Mouse (Mus musculus) olfactory bulb, adult 2 months (tissue): ENCODE results near the gene Ptpn13. TPM values are rescaled to one million over a fixed set of nuclear protein-coding genes. Genes with fewer than 3 reads are reported as not detected.

ENCODE experiments used
- H3K27ac ChIP-seq: fragments of 200-500 bp; 2 replicates; pipeline ENCODE4 v1.5.1; 2012; ENCODE audit warnings: low read depth, low read length; ENCODE audit not compliant: insufficient read depth
- H3K4me1 ChIP-seq: fragments of 200-500 bp; 2 replicates; pipeline ENCODE4 v1.6.1; 2012; ENCODE audit warnings: low read length; ENCODE audit not compliant: control insufficient read depth, insufficient read depth
- H3K4me3 ChIP-seq: fragments of 200-500 bp; 2 replicates; pipeline ENCODE4 v1.5.1; 2012; ENCODE audit warnings: mild to moderate bottlenecking, low read depth, low read length, moderate library complexity; ENCODE audit not compliant: insufficient read depth
- CTCF ChIP-seq: fragments of 200-500 bp; IDR thresholded peaks from 2 replicates; pipeline ENCODE4 v1.5.1; 2012; ENCODE audit warnings: low read depth, mild to moderate bottlenecking, low read length, moderate library complexity; ENCODE audit not compliant: insufficient read depth
- POLR2A ChIP-seq: fragments of 200-500 bp; IDR thresholded peaks from 2 replicates; pipeline ENCODE4 v1.6.1; 2012; ENCODE audit warnings: mild to moderate bottlenecking, low read depth, low read length, moderate library complexity; ENCODE audit not compliant: insufficient read depth
- WGBS: fragments of 180-500 bp; shearing (Covaris S2); methylation state at CpG from one replicate; pipeline ENCODE4 v1.1.7; 2018; 5-methylcytosine and 5-hydroxymethylcytosine counted together
- polyA plus RNA-seq: library from polyadenylated mRNA; stranded (reverse); fragments of >200 nt; gene quantifications from 2 replicates; pipeline ENCODE4 v1.2.4, GENCODE M21; 2012; ENCODE audit warnings: low replicate concordance; ENCODE audit not compliant: missing spikeins, insufficient read depth, insufficient read length

The Ptpn13 gene
- polyA plus RNA-seq, 1 experiment, result not detected

DNA sequence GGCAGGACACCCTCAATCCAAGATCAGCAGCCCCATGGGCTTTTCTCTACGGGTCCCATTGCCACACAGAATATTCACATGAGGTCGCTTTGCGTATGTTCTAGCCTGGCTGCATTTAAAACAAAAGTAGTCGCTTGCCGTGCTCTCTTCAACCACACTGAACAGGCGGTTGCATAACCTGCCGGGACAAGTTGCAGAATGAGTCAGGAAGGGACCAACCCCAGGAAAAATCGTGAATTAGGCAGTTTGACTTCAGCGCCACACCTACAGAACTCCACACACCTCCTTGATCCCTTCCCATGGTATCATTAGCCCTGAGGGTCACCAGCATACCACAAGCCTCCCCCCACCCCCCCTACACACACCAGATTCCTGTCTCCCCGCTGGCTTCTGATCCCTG lies 4.4 kb upstream of the Ptpn13 start:
- TF ChIP-seq CTCF (no peak), POLR2A (no peak)
- 60% methylated on average over 10 of the region's 10 CpGs for WGBS
- Histone ChIP-seq H3K4me3 (no peak overlapping the region), H3K27ac (no peak overlapping the region), H3K4me1 (peaks cover 3% of the 10 kb centered on the region; the same call in 1 of the 2 replicates)

DNA sequence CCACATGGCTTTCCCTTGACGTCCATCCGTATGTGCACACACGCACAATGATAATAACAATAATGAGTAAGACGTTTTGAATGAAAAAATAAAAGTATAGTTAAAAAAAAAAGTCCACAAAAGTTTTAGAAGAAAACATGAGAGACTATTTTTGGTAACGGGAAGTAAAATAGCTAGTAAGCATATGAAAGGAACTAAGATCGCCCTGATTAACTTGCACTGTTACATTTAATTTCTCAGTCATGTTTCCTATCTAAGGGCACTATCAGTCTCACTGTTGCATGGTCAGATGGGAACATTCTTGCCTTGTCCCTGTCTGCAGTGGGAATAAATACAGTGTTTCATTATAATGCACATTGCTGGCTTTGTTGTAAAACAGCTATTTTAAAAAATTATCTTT lies 2.4 kb upstream of the Ptpn13 start:
- 86% methylated on average over 6 of the region's 6 CpGs for WGBS
- no peak overlapping the region for H3K27ac ChIP-seq
- TF ChIP-seq POLR2A (no peak), CTCF (no peak)
- peaks cover 4% of the 10 kb centered on the region; the same call in 1 of the 2 replicates for H3K4me1 ChIP-seq
- no peak overlapping the region for H3K4me3 ChIP-seq

DNA sequence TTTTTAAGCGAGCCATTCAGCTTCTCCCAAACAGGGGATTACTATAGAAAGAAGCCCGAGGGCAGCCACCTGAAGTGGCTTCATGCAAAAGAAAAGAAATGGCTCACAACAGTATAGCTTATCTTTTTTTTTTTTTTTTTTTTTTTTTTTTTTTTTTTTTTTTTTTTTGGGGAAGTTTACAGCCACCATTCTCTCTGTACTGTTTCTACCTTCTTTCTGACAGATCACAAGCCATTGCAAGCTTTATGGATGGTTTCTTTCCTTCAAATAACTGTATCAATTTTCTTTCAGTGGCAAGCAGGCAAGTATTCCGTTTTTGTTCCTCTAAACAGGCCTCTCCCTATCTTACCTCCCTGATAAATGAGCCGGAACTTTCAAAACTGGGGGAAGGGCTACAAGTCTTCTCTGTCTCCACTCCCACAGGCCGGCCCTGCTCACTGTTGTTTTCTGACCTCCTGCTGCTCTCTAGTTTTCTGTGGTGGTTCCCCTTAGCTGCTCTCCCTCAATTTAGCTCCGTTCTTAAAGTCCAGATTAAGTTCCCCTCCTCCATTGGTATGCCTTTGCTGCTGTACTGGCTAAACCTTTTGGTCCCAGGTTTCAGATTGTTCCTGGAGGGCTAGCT lies 1.6 kb upstream of the Ptpn13 start:
- 67% methylated on average over 6 of the region's 6 CpGs for WGBS
- TF ChIP-seq CTCF (no peak), POLR2A (no peak)
- Histone ChIP-seq H3K4me1 (peaks cover 4% of the 10 kb centered on the region; the same call in 1 of the 2 replicates), H3K4me3 (no peak overlapping the region), H3K27ac (peak overlapping the region; percentile 84)

DNA sequence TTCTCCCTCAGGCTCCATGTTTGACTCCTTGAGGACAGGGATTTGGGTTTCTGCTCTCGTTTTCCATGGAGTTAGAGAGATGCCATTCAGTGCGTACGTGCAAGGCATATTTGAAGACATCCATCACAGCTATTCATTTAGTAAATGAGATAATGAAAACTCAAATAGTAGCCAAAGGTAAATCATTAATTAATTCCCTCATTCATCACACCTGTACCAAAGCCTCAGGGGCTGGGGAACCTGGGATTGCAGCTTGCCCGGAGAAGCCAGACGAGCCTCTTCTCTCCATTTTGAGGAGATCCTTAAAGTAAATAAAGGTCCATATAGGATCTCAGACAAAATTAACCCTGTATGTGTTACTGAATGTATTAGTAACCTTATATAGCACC lies 1.1 kb upstream of the Ptpn13 start:
- Histone ChIP-seq H3K4me1 (peaks cover 4% of the 10 kb centered on the region; the same call in 1 of the 2 replicates), H3K4me3 (no peak overlapping the region), H3K27ac (peak overlapping the region; percentile 84)
- 74% methylated on average over 5 of the region's 5 CpGs for WGBS
- TF ChIP-seq CTCF, result no peak
- no peak for TF ChIP-seq POLR2A

DNA sequence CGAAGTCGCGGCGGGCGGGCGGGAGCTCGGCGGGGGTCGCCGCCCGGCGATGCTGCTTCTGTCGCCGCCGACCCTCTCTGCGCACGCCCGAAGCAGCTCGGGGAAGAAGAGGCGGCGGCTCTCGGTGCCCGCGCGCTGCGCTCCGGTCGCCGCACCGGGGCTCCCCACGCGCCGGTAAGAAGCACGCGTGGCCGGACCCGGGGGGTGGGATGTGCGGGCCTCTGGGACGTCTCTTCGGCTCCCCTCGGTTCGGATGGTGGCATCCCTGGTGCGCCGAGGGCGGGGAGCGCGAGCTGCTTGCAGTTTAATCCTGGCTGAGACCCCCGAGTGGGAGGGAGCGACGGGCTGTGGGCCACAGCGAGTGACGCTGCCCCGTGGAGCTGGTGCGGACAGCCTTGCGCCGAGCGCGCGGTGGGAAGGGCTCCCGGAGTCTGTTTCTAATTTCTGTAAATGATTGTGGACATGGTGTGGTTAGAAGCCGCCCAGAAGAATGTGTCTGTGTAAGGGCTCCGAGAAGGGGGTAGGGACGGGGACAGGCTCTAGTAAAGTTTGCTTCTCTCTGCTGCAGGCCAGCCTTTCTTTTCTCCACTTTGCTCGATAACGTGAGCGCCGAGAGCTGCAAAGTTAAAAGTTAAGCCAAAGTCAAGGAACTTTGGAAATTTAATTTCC lies 505 bp downstream of the Ptpn13 start:
- Histone ChIP-seq H3K4me1 (peaks cover 4% of the 10 kb centered on the region; the same call in 1 of the 2 replicates), H3K4me3 (peak overlapping the region; percentile 65), H3K27ac (no peak overlapping the region)
- under 1% methylated on average over 66 of the region's 67 CpGs for WGBS
- TF ChIP-seq POLR2A (no peak), CTCF (no peak)

DNA sequence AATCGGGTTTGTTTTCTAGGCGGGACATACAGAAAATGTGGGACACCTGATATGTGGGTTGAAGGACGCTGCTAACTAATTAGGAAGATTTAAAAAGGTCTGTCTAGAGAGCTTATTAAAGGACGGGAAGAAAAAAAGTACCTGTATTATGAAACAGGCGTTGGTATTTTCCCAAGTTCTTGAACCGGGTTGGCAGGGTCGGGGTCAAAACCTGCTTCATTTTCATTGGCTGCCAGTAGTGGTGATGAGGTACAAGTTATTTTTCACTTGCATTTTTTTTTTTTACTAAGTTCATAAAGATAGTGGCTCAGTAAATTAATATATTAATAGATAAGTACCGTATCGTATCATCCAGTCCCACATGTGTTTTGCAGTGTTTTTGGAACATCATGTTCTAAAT lies 1.3 kb downstream of the Ptpn13 start:
- H3K27ac ChIP-seq, result no peak overlapping the region
- no peak overlapping the region for H3K4me3 ChIP-seq
- WGBS, result 20% methylated on average over 9 of the region's 9 CpGs
- peaks cover 4% of the 10 kb centered on the region; the same call in 1 of the 2 replicates for H3K4me1 ChIP-seq
- TF ChIP-seq CTCF (no peak), POLR2A (no peak)

DNA sequence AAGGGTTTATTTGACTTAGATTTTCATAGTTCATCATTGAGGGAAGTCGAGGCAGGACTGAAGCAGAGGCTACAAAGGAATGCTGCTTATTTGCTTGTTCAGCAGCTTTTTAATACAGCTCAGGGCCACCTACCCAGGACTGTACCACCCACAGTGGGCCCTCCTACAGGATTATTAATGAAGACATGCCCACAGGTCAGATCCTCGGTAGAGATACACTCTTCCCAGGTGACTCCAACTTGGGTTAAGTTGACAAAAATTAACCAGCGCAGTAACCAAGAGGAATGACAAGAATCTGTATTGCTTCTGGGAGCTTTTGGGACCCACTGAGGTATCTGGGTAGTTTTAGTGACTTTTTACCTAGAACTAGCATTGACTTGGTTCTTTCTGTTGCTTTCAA lies 6.0 kb downstream of the Ptpn13 start:
- no peak overlapping the region for H3K27ac ChIP-seq
- TF ChIP-seq POLR2A (no peak), CTCF (no peak)
- no peak overlapping the region for H3K4me3 ChIP-seq
- 87% methylated on average over 3 of the region's 3 CpGs for WGBS
- peaks cover 2% of the 10 kb centered on the region; the same call in 1 of the 2 replicates for H3K4me1 ChIP-seq

DNA sequence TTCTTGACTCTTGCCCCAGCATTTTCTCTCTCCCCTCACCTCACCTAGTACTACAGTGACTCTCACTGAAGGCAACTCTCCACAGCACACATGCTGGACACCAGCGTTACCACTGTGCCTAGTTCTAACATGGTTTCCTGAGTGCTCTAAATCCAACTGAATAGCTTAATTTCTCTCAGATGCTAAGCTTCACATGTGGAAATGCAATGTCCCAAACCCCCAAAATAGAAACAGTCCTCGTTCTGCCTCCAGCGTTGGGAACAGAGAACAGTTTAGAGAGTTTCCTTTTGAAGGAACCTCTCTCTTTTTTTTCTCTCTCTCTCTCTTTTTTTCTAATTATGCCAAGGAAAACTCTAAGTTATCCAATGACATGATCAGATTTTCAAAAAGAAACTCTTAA lies 6.5 kb downstream of the Ptpn13 start:
- Histone ChIP-seq H3K4me3 (no peak overlapping the region), H3K4me1 (peaks cover 5% of the 10 kb centered on the region; the same call in 1 of the 2 replicates), H3K27ac (no peak overlapping the region)
- TF ChIP-seq POLR2A, result no peak
- no peak for TF ChIP-seq CTCF
- 39% methylated on average over 3 of the region's 3 CpGs for WGBS
